33 mouse cellular contexts compared by ENCODE assay signal in genomic region chr16:34880031-34880778, GRCm38 (mm10).
DNase-seq lines count a peak whose midpoint lies in the region; ATAC-seq and TF ChIP-seq lines count a peak whose summit lies in the region.
"Had no signal": no experiment of that assay in that cellular context is flagged by ENCODE, and none has a peak within 500 bp of the region (broad histone marks: within the 10 kb centered on the region; RNA-seq: fewer than 3 reads in every experiment).

No protein-coding gene starts in this region.

- DNase-seq in frontal cortex, postnatal 10 days (ENCODE audit: low spot score in 2 of 2): no peak
- DNase-seq in stomach, postnatal 0 days (ENCODE audit: low spot score): no peak
- no peak for DNase-seq in left cerebral cortex, adult 9 months (ENCODE audit: low spot score in 2 of 2)
- no peak for DNase-seq in adrenal gland, postnatal 10 days
- DNase-seq: adrenal gland, postnatal 25 days; B cell, adult 2 months; cerebellum, adult 8-10 months; cerebellum, postnatal 25 days; forebrain, postnatal 0 days; gastrocnemius, postnatal 14 days; heart, adult 11 months; heart, postnatal 36 days; kidney, adult 8-10 months; layer of hippocampus, postnatal 36 days; liver, embryonic 13.5 days; midbrain, embryonic 14.5 days; right cerebral cortex, postnatal 25 days; thymus, postnatal 25 days had no signal

- TF ChIP-seq CTCF in stomach, postnatal 0 days (IDR thresholded peaks at IDR 0.05; ENCODE audit: low read depth): no peak

- no peaks in the 10 kb centered on the region for H3K27me3 ChIP-seq in stomach, embryonic 14.5 days (ENCODE audit: control insufficient read depth, insufficient read depth, low read length)
- no peaks in the 10 kb centered on the region for H3K27me3 ChIP-seq in stomach, postnatal 0 days (ENCODE audit: control insufficient read depth, insufficient read depth, low read length)
- no peaks in the 10 kb centered on the region for H3K27me3 ChIP-seq in embryonic facial prominence, embryonic 13.5 days
- no peaks in the 10 kb centered on the region for H3K27me3 ChIP-seq in stomach, embryonic 16.5 days (ENCODE audit: control insufficient read depth, insufficient read depth, low read length)
- H3K27me3 ChIP-seq: forebrain, embryonic 12.5 days; hindbrain, embryonic 12.5 days; intestine, embryonic 15.5 days; limb, embryonic 15.5 days; liver, embryonic 13.5 days; Patski had no signal

- H3K9ac ChIP-seq in stomach, embryonic 14.5 days (replicated peaks; ENCODE audit: low read depth, low read length): no peak overlapping the region
- no peak overlapping the region for H3K9ac ChIP-seq in stomach, postnatal 0 days (ENCODE audit: low read length)
- H3K9ac ChIP-seq in embryonic facial prominence, embryonic 13.5 days: no peak overlapping the region
- H3K9ac ChIP-seq in stomach, embryonic 16.5 days (ENCODE audit: low read length): no peak overlapping the region
- H3K9ac ChIP-seq: forebrain, embryonic 12.5 days; forebrain, postnatal 0 days; hindbrain, embryonic 12.5 days; intestine, embryonic 15.5 days; limb, embryonic 15.5 days; liver, embryonic 13.5 days had no signal

- no peak overlapping the region for H3K4me3 ChIP-seq in stomach, embryonic 14.5 days (ENCODE audit: low read depth, low read length)
- H3K4me3 ChIP-seq in stomach, postnatal 0 days (ENCODE audit: low read depth, low read length): no peak overlapping the region
- H3K4me3 ChIP-seq in embryonic facial prominence, embryonic 13.5 days: no peak overlapping the region
- no peak overlapping the region for H3K4me3 ChIP-seq in stomach, embryonic 16.5 days (replicated peaks; ENCODE audit: low read length)
- H3K4me3 ChIP-seq: erythroblast, embryonic 14.5 days; forebrain, embryonic 12.5 days; hindbrain, embryonic 12.5 days; intestine, embryonic 15.5 days; limb, embryonic 10.5 days; limb, embryonic 15.5 days; liver, embryonic 13.5 days had no signal

- peak; percentile 64; the same call in 1 of the 2 replicates for ATAC-seq in frontal cortex, adult (ENCODE audit: low TSS enrichment)
- ATAC-seq in stomach, embryonic 14.5 days (ENCODE audit: insufficient number of reproducible peaks, insufficient read depth, low FRiP score, low read depth): 0 out of 2 replicates have a peak, but pooled peaks have one; percentile 11
- no peak for ATAC-seq in stomach, postnatal 0 days (ENCODE audit: low FRiP score, low TSS enrichment)
- ATAC-seq in embryonic facial prominence, embryonic 13.5 days (ENCODE audit: insufficient number of reproducible peaks, insufficient read depth, low FRiP score, low TSS enrichment, low read depth): no peak
- ATAC-seq in stomach, embryonic 16.5 days (ENCODE audit: insufficient read depth, low FRiP score): no peak
- ATAC-seq: forebrain, postnatal 0 days; hindbrain, postnatal 0 days; intestine, embryonic 15.5 days; Patski had no signal

- H3K4me1 ChIP-seq in stomach, embryonic 14.5 days (ENCODE audit: control insufficient read depth, insufficient read depth, low read length): peaks cover 9% of the 10 kb centered on the region; the same call in 1 of the 2 replicates
- no peaks in the 10 kb centered on the region for H3K4me1 ChIP-seq in stomach, postnatal 0 days (replicated peaks; ENCODE audit: control insufficient read depth, insufficient read depth)
- peaks cover 22% of the 10 kb centered on the region for H3K4me1 ChIP-seq in embryonic facial prominence, embryonic 13.5 days
- peaks cover 11% of the 10 kb centered on the region for H3K4me1 ChIP-seq in stomach, embryonic 16.5 days (ENCODE audit: control insufficient read depth, insufficient read depth, low read length)
- H3K4me1 ChIP-seq: forebrain, embryonic 12.5 days; hindbrain, embryonic 12.5 days; limb, embryonic 10.5 days; limb, embryonic 15.5 days had no signal

- no peak overlapping the region for H3K4me2 ChIP-seq in stomach, embryonic 14.5 days (replicated peaks; ENCODE audit: low read depth, low read length)
- no peak overlapping the region for H3K4me2 ChIP-seq in stomach, postnatal 0 days (replicated peaks; ENCODE audit: low read depth)
- no peak overlapping the region for H3K4me2 ChIP-seq in embryonic facial prominence, embryonic 13.5 days
- H3K4me2 ChIP-seq in stomach, embryonic 16.5 days (ENCODE audit: low read depth, low read length): no peak overlapping the region
- H3K4me2 ChIP-seq: forebrain, embryonic 12.5 days; heart, embryonic 11.5 days; hindbrain, embryonic 12.5 days; intestine, embryonic 15.5 days; limb, embryonic 15.5 days; liver, embryonic 13.5 days had no signal

- no peaks in the 10 kb centered on the region for H3K9me3 ChIP-seq in stomach, embryonic 14.5 days (ENCODE audit: control insufficient read depth, low read depth, low read length)
- H3K9me3 ChIP-seq in stomach, postnatal 0 days (ENCODE audit: control insufficient read depth, low read length): no peaks in the 10 kb centered on the region
- no peaks in the 10 kb centered on the region for H3K9me3 ChIP-seq in embryonic facial prominence, embryonic 13.5 days
- no peaks in the 10 kb centered on the region for H3K9me3 ChIP-seq in stomach, embryonic 16.5 days (replicated peaks; ENCODE audit: control insufficient read depth, low read length)
- H3K9me3 ChIP-seq: forebrain, embryonic 12.5 days; G1E; hindbrain, embryonic 12.5 days; intestine, embryonic 15.5 days; limb, embryonic 10.5 days; limb, embryonic 15.5 days; liver, embryonic 13.5 days had no signal

- H3K36me3 ChIP-seq in stomach, embryonic 14.5 days (ENCODE audit: control insufficient read depth, insufficient read depth, low read length): no peaks in the 10 kb centered on the region
- H3K36me3 ChIP-seq in stomach, postnatal 0 days (ENCODE audit: control insufficient read depth, insufficient read depth, low read length): no peaks in the 10 kb centered on the region
- H3K36me3 ChIP-seq in embryonic facial prominence, embryonic 13.5 days: no peaks in the 10 kb centered on the region
- H3K36me3 ChIP-seq in stomach, embryonic 16.5 days (ENCODE audit: control insufficient read depth, insufficient read depth, low read length): no peaks in the 10 kb centered on the region
- H3K36me3 ChIP-seq: forebrain, embryonic 12.5 days; G1E; hindbrain, embryonic 12.5 days; intestine, embryonic 15.5 days; limb, embryonic 10.5 days; limb, embryonic 15.5 days; liver, embryonic 13.5 days had no signal

- WGBS in stomach, embryonic 14.5 days: 65% methylated on average over 18 of the region's 18 CpGs
- WGBS in stomach, postnatal 0 days: 51% methylated on average over 18 of the region's 18 CpGs
- 66% methylated on average over 18 of the region's 18 CpGs for WGBS in embryonic facial prominence, embryonic 13.5 days
- WGBS in stomach, embryonic 16.5 days: 61% methylated on average over 18 of the region's 18 CpGs

- no peak overlapping the region for H3K27ac ChIP-seq in stomach, embryonic 14.5 days (ENCODE audit: low read length)
- no peak overlapping the region for H3K27ac ChIP-seq in stomach, postnatal 0 days (replicated peaks)
- peak overlapping the region; percentile 44; the same call in 1 of the 2 replicates for H3K27ac ChIP-seq in embryonic facial prominence, embryonic 13.5 days
- H3K27ac ChIP-seq in stomach, embryonic 16.5 days (ENCODE audit: low read length): peak overlapping the region; percentile 52; the same call in 1 of the 2 replicates
- H3K27ac ChIP-seq: forebrain, embryonic 12.5 days; hindbrain, embryonic 12.5 days; hindbrain, postnatal 0 days; limb, embryonic 10.5 days; limb, embryonic 15.5 days; liver, embryonic 13.5 days; macrophage had no signal

- TF ChIP-seq EP300 in stomach, postnatal 0 days (optimal IDR thresholded peaks at IDR 0.05): no peak

Comparison
In these comparisons a context has a peak if more than half of its experiments do, and no peak if none do; other contexts are left out.
1. ATAC-seq: peak in frontal cortex, adult (single experiment) and stomach, embryonic 14.5 days (single experiment); none in stomach, postnatal 0 days (single experiment), embryonic facial prominence, embryonic 13.5 days (single experiment) and stomach, embryonic 16.5 days (single experiment).
2. H3K27ac ChIP-seq: peak in embryonic facial prominence, embryonic 13.5 days (single experiment) and stomach, embryonic 16.5 days (single experiment); none in stomach, embryonic 14.5 days (single experiment) and stomach, postnatal 0 days (single experiment).